Mouse (Mus musculus) embryonic fibroblast, embryonic 13.5 days (primary cell): ENCODE results near the gene Ctdsp2.

Experiments
- CTCF ChIP-seq: IDR thresholded peaks from 2 replicates; pipeline ENCODE4 v1.5.1; 2011; ENCODE audit warnings: mild to moderate bottlenecking, control low read depth, low read length, moderate library complexity, borderline replicate concordance; ENCODE audit not compliant: insufficient read depth
- POLR2A ChIP-seq: IDR thresholded peaks from 2 replicates; pipeline ENCODE4 v1.6.1; 2011; ENCODE audit warnings: low read depth, mild to moderate bottlenecking, control low read depth, low read length, moderate library complexity

GRCm38 (mm10) chr10:126950572-126950971, 27.9 kb upstream of the Ctdsp2 start:
- TF ChIP-seq CTCF (no peak), POLR2A (no peak)
